Mouse (Mus musculus) small intestine, adult 2 months (tissue): ENCODE measurements around the gene Eif4a1.
"Not testable (repeated sequence)": the region's sequence is repeated elsewhere in the genome, so short reads cannot be mapped to it uniquely, and the experiment has no call there.

Experiments used
- CTCF ChIP-seq: fragments of 200-500 bp; IDR thresholded peaks from 2 replicates; pipeline ENCODE4 v1.5.1; 2012; ENCODE audit warnings: low read depth, mild to moderate bottlenecking, control low read depth, inconsistent platforms, low read length, moderate library complexity, mixed read lengths; ENCODE audit not compliant: insufficient replicate concordance, insufficient read length; ENCODE audit errors: extremely low read depth
- POLR2A ChIP-seq: fragments of 200-500 bp; IDR thresholded peaks from 2 replicates; pipeline ENCODE4 v1.6.1; 2012; ENCODE audit warnings: low read depth, mild to moderate bottlenecking, control low read depth, inconsistent platforms, low read length, moderate library complexity

- not testable (repeated sequence) for TF ChIP-seq CTCF, POLR2A
Measured at GRCm38 (mm10) chr11:69703381-69703780, 31.2 kb upstream of the Eif4a1 start.
